Comparison of ENCODE assay signal across 13 mouse cellular contexts in genomic region chr1:180587792-180588442, GRCm38 (mm10). TPM values are rescaled to one million over a fixed set of nuclear protein-coding genes. Genes with fewer than 3 reads are reported as not detected.
DNase-seq lines count a peak whose midpoint lies in the region; ATAC-seq lines count a peak whose summit lies in the region.
"Had no signal": no experiment of that assay in that cellular context is flagged by ENCODE, and none has a peak within 500 bp of the region (broad histone marks: within the 10 kb centered on the region; RNA-seq: fewer than 3 reads in every experiment).

No protein-coding gene starts in this region.

- H3K27ac ChIP-seq in limb, embryonic 10.5 days: no peak overlapping the region
- H3K27ac ChIP-seq: forebrain, embryonic 10.5 days; heart, embryonic 15.5 days had no signal

- H3K9me3 ChIP-seq in limb, embryonic 10.5 days (replicated peaks): no peaks in the 10 kb centered on the region
- H3K9me3 ChIP-seq: forebrain, embryonic 10.5 days; heart, embryonic 15.5 days had no signal

- no peaks in the 10 kb centered on the region for H3K4me1 ChIP-seq in limb, embryonic 10.5 days
- H3K4me1 ChIP-seq: forebrain, embryonic 10.5 days; heart, embryonic 15.5 days had no signal

- H3K36me3 ChIP-seq in splenic B cell, adult 2 months (ENCODE audit: control insufficient read depth, insufficient read depth, low read length, poor library complexity, severe bottlenecking): peaks cover 49% of the 10 kb centered on the region
- H3K36me3 ChIP-seq in limb, embryonic 10.5 days: peaks cover 100% of the 10 kb centered on the region

- DNase-seq in heart, adult 9 months (ENCODE audit: low spot score in 2 of 2): peak; percentile 22 to 44
- DNase-seq in heart, postnatal 4 days: no peak
- DNase-seq in lung, postnatal 36 days: peak; percentile 54
- no peak for DNase-seq in lung, postnatal 14 days
- peak; percentile 86 for DNase-seq in splenic B cell, adult 2 months (ENCODE audit: low read depth, low spot score)
- no peak for DNase-seq in limb, embryonic 10.5 days (ENCODE audit: low spot score)
- DNase-seq: lung, embryonic 14.5 days had no signal

- WGBS in limb, embryonic 10.5 days: 93% methylated on average over 17 of the region's 17 CpGs

- H3K4me3 ChIP-seq in limb, embryonic 10.5 days: no peak overlapping the region
- H3K4me3 ChIP-seq: forebrain, embryonic 10.5 days; heart, embryonic 15.5 days; myocyte had no signal

- H3K27me3 ChIP-seq in splenic B cell, adult 2 months (ENCODE audit: control insufficient read depth, insufficient read depth, low read length, poor library complexity, severe bottlenecking): no peaks in the 10 kb centered on the region
- no peaks in the 10 kb centered on the region for H3K27me3 ChIP-seq in limb, embryonic 10.5 days (ENCODE audit: low read depth, poor library complexity, severe bottlenecking)
- H3K27me3 ChIP-seq: heart, embryonic 15.5 days had no signal

- peak; percentile 81 for ATAC-seq in megakaryocyte progenitor cell, adult 5-6 weeks (replicated peaks; ENCODE audit: poor library complexity)
- no peak for ATAC-seq in megakaryocyte-erythroid progenitor cell, adult 5-6 weeks (replicated peaks; ENCODE audit: low FRiP score, low TSS enrichment, poor library complexity, severe bottlenecking)
- ATAC-seq: inflammation-experienced regulatory T-cells, adult 6 months had no signal

RNA-seq across cellular contexts. Expression of gene Parp1, which starts 19.2 kb away (rescaled TPM):
- total RNA-seq in heart, postnatal 4 days (2021): 100 to 1,000 TPM in 1 of 2 experiments, 10 to 100 TPM in 1; 88.6 to 100 TPM
- 70.0 and 71.1 TPM in 2 replicates for total RNA-seq in megakaryocyte progenitor cell, adult 5-6 weeks (2015)
- 194 and 197 TPM in 2 replicates for total RNA-seq in megakaryocyte progenitor cell, adult 5-6 weeks (2017)
- total RNA-seq in megakaryocyte-erythroid progenitor cell, adult 5-6 weeks (2014; fragmentation: Nextera tagmentation): 113 and 133 TPM in 2 replicates
- total RNA-seq in megakaryocyte-erythroid progenitor cell, adult 5-6 weeks (2017): 231 and 241 TPM in 2 replicates
- polyA plus RNA-seq in limb, embryonic 10.5 days (2016; fragmentation: Nextera tagmentation; extraction: Ambion mirVana): 267 and 278 TPM in 2 replicates

RNA-seq across cellular contexts. Expression of gene Lin9, which starts 53.0 kb away (rescaled TPM):
- total RNA-seq in heart, postnatal 4 days (2021): 10 to 100 TPM; 11.3 to 12.0 TPM
- total RNA-seq in megakaryocyte progenitor cell, adult 5-6 weeks (2015): 26.6 and 31.1 TPM in 2 replicates
- 31.4 and 41.9 TPM in 2 replicates for total RNA-seq in megakaryocyte progenitor cell, adult 5-6 weeks (2017)
- 17.3 and 32.3 TPM in 2 replicates for total RNA-seq in megakaryocyte-erythroid progenitor cell, adult 5-6 weeks (2014; fragmentation: Nextera tagmentation)
- 35.8 and 37.8 TPM in 2 replicates for total RNA-seq in megakaryocyte-erythroid progenitor cell, adult 5-6 weeks (2017)
- 18.3 and 24.9 TPM in 2 replicates for polyA plus RNA-seq in limb, embryonic 10.5 days (2016; fragmentation: Nextera tagmentation; extraction: Ambion mirVana)

Comparison
In these comparisons a context has a peak if more than half of its experiments do, and no peak if none do; other contexts are left out.
1. DNase-seq: peak in heart, adult 9 months (2 of 2), lung, postnatal 36 days (single experiment) and splenic B cell, adult 2 months (single experiment); none in heart, postnatal 4 days (single experiment), lung, postnatal 14 days (single experiment) and limb, embryonic 10.5 days (single experiment).